In genomic region chr4:135819826-135820526, GRCm38 (mm10) we compare ENCODE assay signal across 8 mouse cellular contexts. TPM values are rescaled to one million over a fixed set of nuclear protein-coding genes. Genes with fewer than 3 reads are reported as not detected.
DNase-seq lines count a peak whose midpoint lies in the region; ATAC-seq and TF ChIP-seq lines count a peak whose summit lies in the region.

No protein-coding gene starts in this region.

- no peaks in the 10 kb centered on the region for H3K36me3 ChIP-seq in heart, postnatal 0 days (replicated peaks; ENCODE audit: control insufficient read depth, insufficient read depth, low read length)
- H3K36me3 ChIP-seq in liver, embryonic 16.5 days (ENCODE audit: control insufficient read depth, insufficient read depth), result no peaks in the 10 kb centered on the region

- H3K4me3 ChIP-seq in heart, postnatal 0 days (ENCODE audit: low read depth, low read length), result no peak overlapping the region
- H3K4me3 ChIP-seq in liver, embryonic 16.5 days (ENCODE audit: low read depth, low read length), result no peak overlapping the region

- TF ChIP-seq EP300 in heart, postnatal 0 days (IDR thresholded peaks at IDR 0.05; ENCODE audit: low read depth), result no peak

- ATAC-seq in heart, postnatal 0 days (ENCODE audit: insufficient read depth, low read depth), result peak; percentile 34; the same call in 1 of the 2 replicates
- peak; percentile 6; the same call in 1 of the 2 replicates for ATAC-seq in liver, embryonic 16.5 days (ENCODE audit: low read depth)

- H3K9me3 ChIP-seq in heart, postnatal 0 days (replicated peaks; ENCODE audit: control insufficient read depth, low read length), result no peaks in the 10 kb centered on the region
- no peaks in the 10 kb centered on the region for H3K9me3 ChIP-seq in liver, embryonic 16.5 days (replicated peaks; ENCODE audit: control insufficient read depth, low read length)

- intact Hi-C loops in left cerebral cortex, postnatal 4 days (cut with DNase I), result loop anchor here (5.0 kb wide), 1 partner anchor 57 kb away; no protein-coding TSS in a partner anchor

- H3K4me2 ChIP-seq in heart, postnatal 0 days (ENCODE audit: low read depth, low read length), result no peak overlapping the region
- no peak overlapping the region for H3K4me2 ChIP-seq in liver, embryonic 16.5 days (ENCODE audit: low read depth, low read length)

- H3K27ac ChIP-seq in heart, postnatal 0 days (ENCODE audit: low read depth), result peak overlapping the region; percentile 58
- 0 out of 2 replicates have a peak overlapping the region, but pooled peaks have one; percentile 25 for H3K27ac ChIP-seq in liver, embryonic 16.5 days (ENCODE audit: low read length)

- no peak overlapping the region for H3K9ac ChIP-seq in heart, postnatal 0 days (replicated peaks; ENCODE audit: low read depth, low read length)
- no peak overlapping the region for H3K9ac ChIP-seq in liver, embryonic 16.5 days (ENCODE audit: low read depth, low read length)

- TF ChIP-seq CTCF in heart, postnatal 0 days (IDR thresholded peaks at IDR 0.05; ENCODE audit: low read depth), result no peak

- no peaks in the 10 kb centered on the region for H3K27me3 ChIP-seq in heart, postnatal 0 days (ENCODE audit: control insufficient read depth, insufficient read depth, low read length)
- H3K27me3 ChIP-seq in liver, embryonic 16.5 days (ENCODE audit: control insufficient read depth, insufficient read depth, low read depth, low read length), result no peaks in the 10 kb centered on the region

- WGBS in heart, postnatal 0 days, result 44% methylated on average over 17 of the region's 17 CpGs
- WGBS in liver, embryonic 16.5 days (ENCODE audit: insufficient replicate concordance), result 51% methylated on average over 17 of the region's 17 CpGs

- DNase-seq in layer of hippocampus, adult 9-11 months, result peak; percentile 33
- no peak for DNase-seq in layer of hippocampus, postnatal 14 days (ENCODE audit: low spot score in 2 of 2)
- peak; percentile 39 for DNase-seq in embryo, embryonic 10.5 days (ENCODE audit: low spot score)
- peak; percentile 30 for DNase-seq in heart, postnatal 0 days (ENCODE audit: low spot score)
- no peak for DNase-seq in cerebellum, adult 18-20 months
- DNase-seq in left cerebral cortex, postnatal 4 days, result no peak
- DNase-seq in frontal cortex, adult 2 months (ENCODE audit: extremely low spot score in 1 of 2, low spot score in 1 of 2), result no peak

- 0 out of 2 replicates have a peak, but pooled peaks cover 2% of the 10 kb centered on the region for H3K4me1 ChIP-seq in heart, postnatal 0 days (ENCODE audit: control insufficient read depth, insufficient read depth)
- H3K4me1 ChIP-seq in liver, embryonic 16.5 days (ENCODE audit: control insufficient read depth, low read depth, low read length), result peaks cover 13% of the 10 kb centered on the region

RNA-seq across cellular contexts. Expression of gene Srsf10, which starts 35.6 kb away (rescaled TPM):
- 10 to 100 TPM; 78.4 to 85.6 TPM for total RNA-seq in layer of hippocampus, postnatal 14 days (2021)
- 51.8 and 63.6 TPM in 2 replicates for total RNA-seq in heart, postnatal 0 days (2014; rRNA removed; ENCODE audit: low replicate concordance)
- 97.0 and 102 TPM in 2 replicates for polyA plus RNA-seq in heart, postnatal 0 days (2015; fragmentation: Nextera tagmentation; extraction: Ambion mirVana)
- 81.8 and 90.3 TPM in 2 replicates for polyA plus RNA-seq in liver, embryonic 16.5 days (2015; fragmentation: Nextera tagmentation; extraction: Ambion mirVana)
- total RNA-seq in left cerebral cortex, postnatal 4 days (2021), result 100 to 1,000 TPM; 103 to 120 TPM
- 68.2 and 68.5 TPM in 2 replicates for polyA plus RNA-seq in frontal cortex, adult 2 months (2012; rRNA removed)

RNA-seq across cellular contexts. Expression of gene Pnrc2, which starts 53.7 kb away (rescaled TPM):
- total RNA-seq in layer of hippocampus, postnatal 14 days (2021), result 10 to 100 TPM; 59.5 to 67.2 TPM
- total RNA-seq in heart, postnatal 0 days (2014; rRNA removed; ENCODE audit: low replicate concordance), result 78.7 and 80.8 TPM in 2 replicates
- 107 and 111 TPM in 2 replicates for polyA plus RNA-seq in heart, postnatal 0 days (2015; fragmentation: Nextera tagmentation; extraction: Ambion mirVana)
- 74.9 and 81.1 TPM in 2 replicates for polyA plus RNA-seq in liver, embryonic 16.5 days (2015; fragmentation: Nextera tagmentation; extraction: Ambion mirVana)
- total RNA-seq in left cerebral cortex, postnatal 4 days (2021), result 10 to 100 TPM; 41.1 to 45.2 TPM
- polyA plus RNA-seq in frontal cortex, adult 2 months (2012; rRNA removed), result 63.1 and 68.6 TPM in 2 replicates

Comparison
In these comparisons a context has a peak if more than half of its experiments do, and no peak if none do; other contexts are left out.
1. DNase-seq: peak in layer of hippocampus, adult 9-11 months (single experiment), embryo, embryonic 10.5 days (single experiment) and heart, postnatal 0 days (single experiment); none in layer of hippocampus, postnatal 14 days (0 of 2), cerebellum, adult 18-20 months (0 of 2), left cerebral cortex, postnatal 4 days (single experiment) and frontal cortex, adult 2 months (0 of 2).